Mouse (Mus musculus): Measurements from ENCODE around the gene Rnf187.

Gene Rnf187

DNA sequence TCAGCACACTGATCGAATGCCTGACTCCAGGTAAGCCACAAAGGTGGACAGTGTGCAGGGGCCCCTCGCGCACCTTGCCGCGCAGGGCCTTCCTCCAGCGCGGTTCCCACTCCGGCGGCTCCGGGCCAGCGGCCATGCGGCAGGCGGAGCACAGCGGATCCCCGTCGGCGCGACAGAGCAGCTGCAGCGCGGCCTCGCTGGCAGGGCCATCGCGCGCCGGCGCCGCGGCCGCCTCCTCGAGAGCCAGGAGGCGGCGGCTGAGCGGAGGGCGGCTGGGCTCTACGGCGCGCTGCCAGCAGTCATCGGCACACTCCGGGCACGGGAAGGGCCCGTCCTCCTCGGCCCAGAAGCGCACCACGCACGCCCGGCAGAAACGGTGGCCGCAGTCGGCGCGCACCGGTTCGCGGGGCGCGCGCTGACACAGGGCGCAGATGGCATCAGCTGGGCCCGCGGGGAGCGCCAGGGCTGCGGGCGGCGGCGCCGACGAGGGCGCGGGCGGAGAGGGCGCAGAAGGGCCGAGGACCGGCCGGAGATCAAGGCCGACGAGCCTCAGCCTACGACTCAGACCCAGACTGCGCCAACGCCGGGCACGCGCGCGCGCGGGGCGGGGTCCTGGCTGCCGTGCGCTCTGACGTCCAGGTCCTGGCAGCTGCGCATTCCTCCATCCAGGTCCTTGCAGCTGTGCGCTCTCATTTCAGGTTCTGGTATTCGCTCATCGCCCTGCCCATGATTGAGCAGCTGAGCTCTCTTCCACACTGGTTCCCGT lies at the start of gene Rnf187:
Gene Rnf187, minus strand, starts transcription at position 595 of the 766 bp plus-strand sequence.
- DNase-seq (ENCODE audit: low read depth) = peak; percentile 92

DNA sequence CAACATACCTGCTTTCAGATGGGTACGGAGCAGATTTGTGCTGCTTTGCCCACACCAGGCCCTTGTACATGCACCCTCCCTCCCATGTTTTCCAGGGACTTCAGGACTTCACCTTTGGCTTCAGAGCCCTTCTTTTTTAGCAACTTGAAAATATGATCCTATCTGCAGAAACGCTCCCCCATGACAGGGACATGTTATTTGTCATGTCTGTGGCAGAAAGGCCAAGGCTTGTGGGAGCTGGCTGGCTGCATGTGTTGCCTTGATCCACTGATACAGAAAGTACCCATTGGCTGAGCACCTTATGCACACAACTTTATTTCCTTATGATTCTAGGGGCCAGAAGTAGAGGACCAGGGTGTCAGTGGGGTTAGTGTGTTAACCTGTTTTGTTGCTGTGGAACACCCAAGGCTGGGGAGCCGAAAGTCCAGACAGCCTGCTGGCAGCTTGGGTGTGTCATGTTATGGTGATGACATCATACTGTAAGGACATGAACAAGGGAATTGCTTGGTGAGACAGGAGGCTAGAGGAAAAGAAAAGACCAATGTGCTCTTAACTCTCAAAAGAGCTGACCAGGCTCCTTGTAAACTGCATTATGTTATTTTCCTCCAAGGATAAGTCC lies 46.7 kb upstream of the Rnf187 start:
- no peak for DNase-seq (ENCODE audit: low read depth)

DNA sequence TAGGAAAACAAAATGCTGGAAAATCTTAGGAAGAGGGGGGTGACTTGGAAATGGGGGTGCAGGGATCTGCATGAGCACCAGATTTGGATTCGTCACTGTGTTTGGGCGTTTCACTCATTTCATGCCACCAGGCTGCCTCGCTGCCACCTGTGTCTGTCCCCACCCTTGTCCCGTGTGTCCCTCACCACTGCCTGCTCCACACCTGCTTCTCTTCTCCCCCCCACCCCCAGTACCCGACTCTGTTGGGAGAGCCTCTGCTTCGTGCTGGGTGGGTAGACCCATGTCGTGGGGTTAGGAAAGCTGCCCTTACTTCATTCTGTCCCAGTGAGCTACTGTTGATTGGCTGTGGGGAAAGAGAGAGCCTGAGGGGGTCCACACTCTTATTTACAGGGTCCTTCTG lies 45.9 kb upstream of the Rnf187 start:
- no peak for DNase-seq (ENCODE audit: low read depth)

DNA sequence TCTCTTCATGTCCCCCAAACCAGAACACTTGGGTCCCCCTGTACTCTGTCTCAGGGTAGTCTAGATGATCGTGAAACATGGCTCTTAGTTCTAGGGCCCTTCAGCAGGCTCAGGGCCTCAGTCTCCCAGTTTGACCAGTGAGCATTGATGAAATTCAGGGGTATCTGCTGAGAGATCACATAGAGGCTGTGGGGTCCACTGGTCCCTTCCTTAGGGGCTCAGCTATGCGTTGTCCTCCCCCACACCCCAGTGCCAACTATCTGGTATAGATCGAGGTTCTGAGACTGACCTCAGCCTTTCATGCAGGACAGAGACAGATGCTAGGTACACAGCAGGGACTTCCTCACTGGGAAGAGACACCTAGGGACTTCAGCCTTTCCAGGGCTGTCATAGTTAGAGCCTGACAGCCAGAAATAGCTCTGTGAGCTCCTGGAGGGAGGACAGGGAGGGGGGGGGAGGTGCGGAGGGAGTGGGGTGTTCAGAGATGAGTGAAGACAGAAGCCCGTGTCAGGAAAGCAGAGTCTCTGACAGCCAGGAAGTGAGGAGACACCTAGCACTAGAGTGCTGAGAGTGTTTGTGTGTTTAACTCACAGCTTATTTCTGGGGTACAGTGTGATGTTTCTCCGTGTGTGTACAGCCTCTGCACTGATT lies 45.1 kb upstream of the Rnf187 start:
- no peak for DNase-seq (ENCODE audit: low read depth)

DNA sequence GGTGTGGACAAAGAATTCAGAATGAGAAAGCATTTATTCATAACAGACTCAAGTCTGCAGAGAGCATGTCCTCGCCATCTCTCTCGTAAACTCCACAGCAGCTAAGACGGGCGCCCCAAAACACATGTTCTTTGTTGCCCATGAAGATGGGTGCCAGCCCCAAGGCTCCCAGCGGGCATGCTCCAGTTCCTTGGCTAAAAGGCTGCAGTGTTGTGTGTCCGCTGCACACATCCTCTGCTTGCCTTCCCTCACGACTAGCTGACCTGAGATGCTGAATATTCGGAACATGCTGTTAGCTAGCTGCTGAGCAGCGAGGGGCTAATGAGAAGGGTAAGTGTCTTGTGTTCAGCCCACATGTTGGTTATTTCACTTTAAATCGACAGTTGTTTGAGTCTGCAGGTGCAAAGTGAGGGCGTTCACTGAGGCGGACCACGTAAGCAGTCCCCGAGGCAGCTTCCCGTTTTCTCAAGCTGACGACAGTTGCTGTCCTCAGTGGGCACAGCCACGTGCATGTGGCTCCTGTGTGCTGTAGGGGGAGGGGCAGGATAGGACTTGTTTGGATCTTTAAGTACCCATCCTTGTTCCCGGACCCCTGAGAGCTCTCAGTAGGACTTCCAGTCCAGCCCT lies 43.9 kb upstream of the Rnf187 start:
- no peak for DNase-seq (ENCODE audit: low read depth)

DNA sequence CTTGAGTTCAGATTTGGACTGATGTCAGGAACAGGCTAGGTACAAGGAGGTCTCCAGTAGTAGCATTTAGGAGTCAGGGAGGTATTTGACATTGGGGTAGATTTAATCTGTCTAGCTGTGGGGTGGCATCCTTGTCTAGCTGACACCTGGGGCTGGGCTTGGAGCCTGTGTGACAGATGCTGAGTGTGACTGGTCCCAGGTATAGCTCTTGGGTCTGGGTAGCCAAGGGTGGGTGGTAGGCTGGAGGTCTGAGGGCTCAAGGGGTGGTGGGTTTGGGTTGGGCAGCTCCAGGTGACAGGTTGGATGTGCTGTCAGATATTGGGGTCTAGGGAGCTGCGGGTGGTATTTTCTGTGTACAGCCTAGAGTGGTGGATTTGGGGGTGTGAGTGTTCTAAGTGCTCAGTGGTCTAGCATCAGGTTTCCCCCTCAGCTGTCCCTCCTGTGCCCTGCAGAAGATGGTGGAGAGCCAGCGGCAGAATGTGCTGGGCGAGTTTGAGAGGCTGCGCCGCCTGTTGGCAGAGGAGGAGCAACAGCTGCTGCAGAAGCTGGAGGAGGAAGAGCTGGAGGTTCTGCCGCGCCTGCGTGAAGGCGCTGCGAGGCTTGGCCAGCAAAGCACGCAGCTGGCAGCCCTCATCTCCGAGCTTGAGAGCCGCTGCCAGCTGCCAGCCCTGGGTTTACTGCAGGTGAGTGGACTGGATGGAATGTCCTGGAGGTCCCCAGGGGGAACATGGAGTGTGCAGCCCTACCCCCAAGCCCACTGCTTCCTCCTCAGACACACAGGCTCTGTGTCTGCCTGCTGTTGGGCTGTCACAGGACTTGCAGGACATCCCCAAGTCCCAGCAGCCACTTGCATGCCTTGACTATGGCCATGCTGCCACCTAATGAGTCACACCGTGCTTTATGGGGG lies 43.1 kb upstream of the Rnf187 start:
- peak; percentile 83 for DNase-seq (ENCODE audit: low read depth)

DNA sequence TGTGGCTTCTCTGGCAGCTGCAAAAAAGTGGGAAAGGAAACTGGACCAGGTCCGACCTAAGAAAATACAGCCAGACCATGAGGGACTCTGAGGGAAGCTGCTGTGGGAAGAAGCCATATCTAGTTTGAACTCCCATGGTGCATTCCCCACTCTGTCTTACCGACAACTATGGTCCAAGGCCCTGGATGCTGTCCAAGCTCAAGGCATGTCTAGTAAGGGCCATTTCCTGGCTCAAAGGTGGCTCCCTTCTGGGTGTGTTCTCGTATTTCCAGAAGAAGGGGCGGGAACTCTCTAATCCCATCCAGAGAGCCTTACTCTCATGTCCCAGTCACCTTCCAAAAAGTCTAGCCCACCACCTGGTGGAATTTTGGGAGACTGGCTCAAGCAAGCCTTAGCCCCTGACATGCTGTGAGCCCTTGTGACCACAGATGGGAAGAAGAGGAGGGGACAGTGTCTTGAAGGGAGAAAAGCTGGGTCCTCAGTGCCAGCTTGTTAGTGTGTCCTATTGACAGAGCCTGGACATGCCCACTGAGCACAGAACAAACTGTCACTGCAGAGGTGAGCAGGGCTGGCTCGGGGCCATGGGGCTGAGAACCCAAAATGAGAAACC lies 41.8 kb upstream of the Rnf187 start:
- no peak for DNase-seq (ENCODE audit: low read depth)

DNA sequence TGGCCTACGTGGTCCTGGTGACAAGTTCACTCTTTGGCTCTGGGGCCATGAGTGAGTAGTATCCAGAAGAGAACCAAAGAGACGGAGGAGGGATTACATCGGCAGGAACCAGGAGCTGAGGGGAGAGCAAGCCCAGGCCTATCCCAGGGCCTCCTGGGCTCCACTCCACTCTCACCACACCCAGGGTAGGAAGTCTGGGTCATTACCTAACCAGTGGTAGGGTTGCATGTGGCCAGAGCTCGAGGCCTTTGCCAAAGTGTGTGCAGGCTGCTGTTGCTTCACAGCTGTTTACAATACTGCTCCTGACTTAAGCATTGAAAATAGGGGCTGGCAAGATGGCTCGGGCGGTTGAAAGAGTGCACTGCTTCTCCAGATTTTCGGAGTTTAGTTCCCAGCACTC lies 40.9 kb upstream of the Rnf187 start:
- no peak for DNase-seq (ENCODE audit: low read depth)

DNA sequence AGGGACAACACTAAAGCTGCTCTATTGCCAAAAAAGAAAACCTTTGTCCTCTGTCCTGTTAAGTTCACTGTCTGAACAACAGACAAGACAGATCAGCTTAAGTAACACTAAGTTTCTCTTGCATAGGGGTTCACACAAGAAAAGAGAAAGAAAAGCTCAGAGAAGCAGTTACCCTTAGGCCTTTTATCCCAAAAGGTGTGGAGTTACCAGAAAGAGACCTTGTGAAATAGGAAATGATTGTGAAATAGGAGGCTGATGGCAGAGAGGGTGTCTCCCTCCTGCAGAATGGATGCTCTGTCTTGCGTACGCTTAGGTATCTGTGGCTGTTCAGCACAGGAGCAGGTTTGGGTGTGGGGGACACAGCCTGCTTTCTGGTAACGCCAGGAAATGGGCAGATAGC lies 40.5 kb upstream of the Rnf187 start:
- no peak for DNase-seq (ENCODE audit: low read depth)

DNA sequence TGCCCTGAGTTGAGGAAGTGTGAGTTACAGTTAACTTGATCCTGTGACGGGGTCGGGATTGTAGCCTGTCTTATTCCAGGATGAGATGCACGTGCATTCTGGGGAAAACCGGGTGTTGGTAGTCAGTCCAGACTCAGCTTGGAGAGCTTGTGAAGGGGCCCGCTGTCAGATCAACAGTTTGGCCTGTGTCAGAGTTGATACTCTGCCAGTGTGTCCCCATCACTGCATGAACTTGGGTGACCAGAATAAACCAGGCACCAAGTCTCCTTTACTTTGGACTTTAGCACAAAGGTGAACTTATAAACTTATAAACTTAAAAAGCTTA lies 40.0 kb upstream of the Rnf187 start:
- DNase-seq (ENCODE audit: low read depth) = no peak

DNA sequence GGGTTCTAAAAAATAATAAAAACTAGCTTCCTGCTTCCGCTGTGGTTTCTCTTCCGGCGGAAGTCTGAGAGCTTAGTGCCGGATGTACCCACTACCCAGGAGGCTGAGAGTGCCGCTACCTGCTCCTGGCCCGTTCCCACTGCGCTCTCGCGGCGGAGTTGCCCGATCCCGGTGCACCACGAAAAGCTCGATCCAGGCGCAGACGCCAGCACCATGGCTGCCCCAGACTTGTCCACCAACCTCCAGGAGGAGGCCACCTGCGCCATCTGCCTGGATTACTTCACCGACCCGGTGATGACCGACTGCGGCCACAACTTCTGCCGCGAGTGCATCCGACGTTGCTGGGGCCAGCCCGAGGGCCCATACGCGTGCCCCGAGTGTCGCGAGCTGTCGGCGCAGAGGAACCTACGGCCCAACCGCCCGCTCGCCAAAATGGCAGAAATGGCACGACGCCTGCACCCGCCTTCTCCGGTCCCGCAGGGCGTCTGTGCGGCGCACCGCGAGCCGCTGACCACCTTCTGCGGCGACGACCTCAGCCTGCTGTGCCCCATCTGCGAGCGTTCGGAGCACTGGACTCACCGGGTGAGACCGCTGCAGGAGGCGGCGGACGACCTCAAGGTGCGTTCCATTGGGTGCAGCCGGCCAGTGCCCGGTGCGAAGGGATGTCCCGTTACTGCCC lies 39.5 kb upstream of the Rnf187 start, which contains the start of gene Trim11:
Gene Trim11, plus strand, starts transcription at position 67 of the 679 bp plus-strand sequence.
- DNase-seq (ENCODE audit: low read depth) = peak; percentile 82

DNA sequence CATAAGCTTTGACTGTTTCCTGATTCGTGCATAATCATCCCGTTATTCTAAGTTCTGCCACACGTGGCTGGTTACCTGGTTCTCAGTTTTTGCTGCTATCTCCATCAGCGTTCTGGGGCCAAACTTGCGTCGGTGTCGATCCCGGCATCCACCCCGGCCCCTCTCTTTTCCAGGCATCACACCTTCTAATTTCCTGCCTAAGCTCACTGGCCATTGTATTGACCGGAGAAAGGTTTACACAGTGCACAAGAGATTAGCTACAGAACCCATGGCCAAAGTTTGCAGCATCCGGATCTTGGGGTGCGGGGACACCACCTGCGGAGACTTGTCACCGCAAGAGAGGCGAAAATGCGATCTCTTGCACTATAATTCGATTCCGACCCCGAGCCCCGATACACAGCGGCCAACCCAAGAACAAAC lies 38.9 kb upstream of the Rnf187 start:
- no peak for DNase-seq (ENCODE audit: low read depth)

DNA sequence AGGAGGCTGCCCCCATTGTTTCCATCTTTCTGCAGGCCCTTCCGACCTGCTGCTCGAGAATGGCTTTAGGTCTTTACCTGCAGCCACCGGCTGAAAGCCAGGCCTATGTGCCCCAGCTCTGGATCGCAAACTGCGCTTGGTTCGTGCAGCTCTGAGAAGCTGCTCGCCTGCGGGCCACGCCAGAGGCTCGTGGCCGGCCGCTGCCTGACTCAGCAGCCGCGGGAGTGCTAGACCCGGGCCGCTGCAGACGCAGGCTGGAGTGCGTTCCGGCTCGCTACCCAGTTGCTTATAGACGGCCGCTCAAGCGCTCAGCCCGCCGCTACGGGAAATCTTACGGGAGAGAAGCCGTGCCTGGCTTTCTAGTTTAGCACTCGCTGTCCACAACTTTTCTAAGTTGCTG lies 38.4 kb upstream of the Rnf187 start:
- DNase-seq (ENCODE audit: low read depth) = no peak

DNA sequence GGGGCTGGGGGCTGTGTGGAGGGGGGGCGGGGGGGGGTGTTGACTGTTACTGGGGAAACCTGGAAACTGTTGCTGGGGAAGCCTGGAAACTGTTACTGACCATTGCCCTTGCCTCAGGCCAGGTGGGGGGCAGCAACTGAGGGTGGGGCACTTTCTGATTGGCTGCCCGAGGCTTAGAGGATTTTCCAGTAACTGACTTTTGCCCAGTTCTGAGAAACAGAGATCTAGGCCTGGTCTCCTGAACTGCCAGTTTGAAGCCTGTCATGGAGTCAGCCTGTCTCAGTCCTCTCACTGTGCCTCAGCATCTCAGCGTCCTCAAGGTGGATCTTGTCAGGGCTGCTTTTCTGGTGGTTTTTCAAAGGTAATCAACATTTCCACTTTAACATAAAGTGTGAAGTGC lies 35.7 kb upstream of the Rnf187 start:
- DNase-seq (ENCODE audit: low read depth) = no peak

DNA sequence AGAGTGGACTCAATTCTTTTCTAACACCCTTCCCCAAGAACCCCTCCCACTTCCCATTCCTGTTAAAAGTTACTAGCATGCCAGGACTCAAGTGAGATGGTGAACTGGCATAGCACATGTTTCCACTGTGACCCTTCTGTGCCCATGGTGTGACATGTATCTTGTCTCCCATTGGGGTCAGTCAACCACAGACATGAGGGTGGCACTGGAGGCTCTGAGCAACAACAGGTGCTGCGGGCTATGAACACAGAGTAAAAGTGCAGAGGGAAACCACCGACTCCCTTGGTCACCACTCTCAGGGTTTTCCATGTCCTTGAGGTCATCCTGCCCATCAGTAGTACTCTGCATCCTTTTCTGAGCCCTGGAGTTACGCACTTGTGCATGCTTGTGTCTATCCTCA lies 33.1 kb upstream of the Rnf187 start:
- no peak for DNase-seq (ENCODE audit: low read depth)

DNA sequence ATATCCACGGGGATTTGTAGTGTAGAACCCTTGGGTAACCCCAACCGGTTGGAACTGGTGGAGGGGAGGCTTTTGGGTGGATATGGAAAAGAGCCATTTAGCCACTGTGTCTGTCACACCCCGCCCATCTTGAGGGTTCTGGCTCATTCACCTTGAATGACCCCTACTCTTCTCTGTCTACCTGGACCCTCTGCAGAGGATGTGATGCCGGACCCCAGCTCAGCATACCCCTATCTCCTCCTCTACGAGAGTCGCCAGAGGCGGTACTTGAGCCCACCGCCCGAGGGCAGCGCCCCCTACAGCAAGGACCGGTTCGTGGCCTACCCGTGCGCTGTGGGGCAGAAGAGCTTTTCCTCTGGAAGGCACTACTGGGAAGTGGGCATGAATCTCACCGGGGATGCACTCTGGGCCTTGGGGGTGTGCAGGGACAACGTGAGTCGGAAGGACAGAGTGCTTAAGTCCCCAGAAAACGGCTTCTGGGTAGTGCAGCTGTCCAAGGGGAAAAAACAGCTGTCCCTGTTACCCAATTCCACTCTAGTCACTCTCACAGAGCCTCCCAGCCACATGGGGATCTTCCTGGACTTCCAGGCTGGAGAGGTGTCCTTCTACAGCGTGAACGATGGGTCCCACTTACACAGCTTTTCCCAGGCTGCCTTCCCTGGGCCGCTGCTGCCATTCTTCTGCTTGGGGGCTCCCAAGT lies 32.3 kb upstream of the Rnf187 start:
- DNase-seq (ENCODE audit: low read depth) = no peak

DNA sequence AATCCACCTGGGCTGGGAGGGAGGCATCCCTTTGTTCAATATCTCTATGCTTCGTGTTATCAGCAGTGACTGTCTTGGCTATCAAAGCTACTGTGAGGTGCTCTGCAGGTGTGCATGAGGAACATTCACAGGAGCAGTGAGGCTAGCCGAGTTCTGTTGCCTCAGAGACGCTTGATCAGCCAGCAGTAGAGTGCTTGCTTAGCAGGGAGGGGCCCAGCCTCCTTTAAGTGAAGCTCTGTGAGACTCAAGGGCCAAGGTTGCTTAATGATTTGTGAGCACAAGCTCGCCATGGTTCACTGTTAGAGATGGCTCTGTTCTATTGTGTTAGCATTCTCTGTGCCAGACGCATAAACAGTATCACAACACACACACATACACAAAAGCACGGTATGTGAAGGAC lies 30.9 kb upstream of the Rnf187 start:
- no peak for DNase-seq (ENCODE audit: low read depth)

DNA sequence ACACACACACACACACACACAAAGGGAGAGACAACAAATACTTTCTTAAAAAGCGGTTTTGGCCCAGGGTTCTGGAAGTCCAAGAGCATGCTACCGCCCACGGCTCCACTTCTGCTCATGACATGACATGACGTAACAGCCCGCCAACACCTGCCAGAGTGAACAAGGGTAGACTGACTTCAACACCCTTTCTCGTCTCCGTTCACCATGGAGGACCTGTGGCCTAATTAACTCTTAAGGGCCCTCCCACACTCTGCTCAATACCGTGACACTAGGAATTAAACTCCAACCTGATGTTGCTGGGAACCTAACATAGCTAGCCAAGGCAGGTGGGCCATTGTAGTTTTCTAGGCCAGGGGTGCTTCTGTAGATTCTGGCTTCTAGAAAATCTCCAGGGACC lies 30.3 kb upstream of the Rnf187 start:
- DNase-seq (ENCODE audit: low read depth) = no peak

DNA sequence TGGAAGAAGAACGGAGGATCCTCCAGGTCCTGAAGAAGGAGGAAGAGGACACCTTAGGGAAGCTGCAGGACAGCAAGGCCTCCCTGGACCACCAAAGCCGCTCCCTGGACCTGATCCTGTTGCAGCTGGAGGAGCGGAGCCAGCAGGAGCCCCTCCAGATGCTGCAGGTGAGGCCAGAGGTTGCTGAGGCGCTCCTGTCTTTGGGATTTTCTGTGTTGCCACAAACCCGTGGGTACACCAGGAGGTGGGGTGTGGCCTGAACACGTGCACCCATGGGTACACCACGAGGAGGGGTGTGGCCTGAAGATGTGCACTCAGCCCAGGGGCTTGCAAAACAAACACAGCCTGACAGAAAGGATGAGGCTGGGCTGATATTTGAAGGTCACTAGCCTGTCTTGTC lies 29.8 kb upstream of the Rnf187 start:
- DNase-seq (ENCODE audit: low read depth) = no peak

DNA sequence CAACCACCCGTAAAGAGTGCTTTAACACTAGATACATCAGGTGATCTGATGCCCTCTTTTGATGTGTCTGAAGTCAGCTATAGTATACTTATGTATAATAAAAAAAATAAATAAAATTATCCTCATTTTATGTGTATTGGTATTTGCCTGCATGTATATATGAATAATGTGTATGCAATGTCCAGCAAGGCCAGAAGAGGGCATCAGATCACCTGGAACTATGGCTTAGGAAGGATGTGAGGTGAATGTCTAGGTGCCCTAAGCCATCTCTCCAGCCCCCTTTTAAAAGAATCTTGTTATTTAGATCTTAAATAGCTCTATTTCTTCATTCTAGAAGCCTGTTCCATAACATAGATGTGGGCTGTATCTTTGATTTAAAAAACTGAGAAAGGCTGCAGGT lies 28.6 kb upstream of the Rnf187 start:
- peak; percentile 70 for DNase-seq (ENCODE audit: low read depth)
